Mouse (Mus musculus) midbrain, postnatal 0 days (tissue): ENCODE measurements around the gene Lrmda. TPM values are rescaled to one million over a fixed set of nuclear protein-coding genes. Genes with fewer than 3 reads are reported as not detected.
A peak's percentile ranks its signal among the peaks of the same experiment; 100 is the strongest.

Experiments used
- ATAC-seq: fragments of 200-750 bp; cut with Nextera tagmentation; 2 replicates; pipeline ENCODE4 v1.8.0; 2017; ENCODE audit warnings: moderate number of reproducible peaks, mild to moderate bottlenecking, moderate TSS enrichment, moderate library complexity; ENCODE audit not compliant: low FRiP score
- DNase-seq: peaks from one replicate; pipeline ENCODE4 v3.0.0-alpha.2; 2015; ENCODE audit warnings: low spot score
- H3K27ac ChIP-seq: fragments of 300-500 bp; sonication (generic); 2 replicates; pipeline ENCODE4 v1.5.1; 2014; ENCODE audit warnings: low read depth, mild to moderate bottlenecking, low read length, mixed read lengths
- H3K27me3 ChIP-seq: fragments of 300-500 bp; sonication (generic); 2 replicates; pipeline ENCODE4 v1.6.1; 2014; ENCODE audit warnings: low read length, control low read depth, mixed read lengths; ENCODE audit not compliant: insufficient read depth
- H3K36me3 ChIP-seq: fragments of 300-500 bp; sonication (generic); 2 replicates; pipeline ENCODE4 v1.6.1; 2014; ENCODE audit warnings: low read length, control low read depth, mixed read lengths; ENCODE audit not compliant: insufficient read depth
- H3K4me1 ChIP-seq: fragments of 300-500 bp; sonication (generic); 2 replicates; pipeline ENCODE4 v1.6.1; 2014; ENCODE audit warnings: mild to moderate bottlenecking, control low read depth, antibody characterized with exemption, low read length, mixed read lengths; ENCODE audit not compliant: insufficient read depth
- H3K4me2 ChIP-seq: fragments of 300-500 bp; sonication (generic); 2 replicates; pipeline ENCODE4 v1.6.1; 2014; ENCODE audit warnings: low read depth, mild to moderate bottlenecking, low read length, mixed read lengths; ENCODE audit not compliant: poor library complexity, severe bottlenecking
- H3K4me3 ChIP-seq: fragments of 300-500 bp; sonication (generic); 2 replicates; pipeline ENCODE4 v1.5.1; 2014; ENCODE audit warnings: low read depth, mild to moderate bottlenecking, low read length, moderate library complexity
- H3K9ac ChIP-seq: fragments of 300-500 bp; sonication (generic); replicated peaks from 2 replicates; pipeline ENCODE4 v1.6.1; 2014; ENCODE audit warnings: mild to moderate bottlenecking, low read length, moderate library complexity, mixed read lengths; ENCODE audit not compliant: poor library complexity, severe bottlenecking
- H3K9me3 ChIP-seq: fragments of 300-500 bp; sonication (generic); 2 replicates; pipeline ENCODE4 v1.6.1; 2016; ENCODE audit warnings: low read length, control low read depth
- CTCF ChIP-seq: IDR thresholded peaks from 2 replicates; pipeline ENCODE4 v1.5.1; 2016; ENCODE audit warnings: antibody characterized with exemption, mild to moderate bottlenecking
- WGBS: fragments of 180-500 bp; shearing (Covaris S2); extraction: QIAGEN DNeasy Blood & Tissue Kit; methylation state at CpG from one replicate; pipeline ENCODE4 v1.1.7; 2014; 5-methylcytosine and 5-hydroxymethylcytosine counted together
- polyA plus RNA-seq: library from polyadenylated mRNA; unstranded; fragments of >200 nt; fragmentation: Nextera tagmentation; extraction: Ambion mirVana; gene quantifications from 2 replicates; pipeline ENCODE4 v1.2.1, GENCODE M21; 2015
- total RNA-seq: library from RNA; depleted of rRNA; stranded (reverse); fragments of >200 nt; gene quantifications from 2 replicates; pipeline ENCODE4 v1.2.3, GENCODE M21; 2014

Gene Lrmda
- total and polyA plus RNA-seq, 2 experiments from 2014 or later: 0.35 TPM; not detected in 1

- ATAC-seq: no peak
- 83% methylated on average over 1 of the region's 1 CpGs for WGBS
- Histone ChIP-seq H3K27me3 (no peaks in the 10 kb centered on the region), H3K9ac (no peak overlapping the region), H3K4me1 (no peaks in the 10 kb centered on the region), H3K9me3 (no peaks in the 10 kb centered on the region), H3K4me3 (no peak overlapping the region), H3K27ac (no peak overlapping the region), H3K4me2 (no peak overlapping the region), H3K36me3 (no peaks in the 10 kb centered on the region)
- DNase-seq: no peak
- peak; percentile 29; the same call in 1 of the 2 replicates for TF ChIP-seq CTCF
Measured at GRCm38 (mm10) chr14:22464314-22464713, 444.8 kb downstream of the Lrmda start.

DNA sequence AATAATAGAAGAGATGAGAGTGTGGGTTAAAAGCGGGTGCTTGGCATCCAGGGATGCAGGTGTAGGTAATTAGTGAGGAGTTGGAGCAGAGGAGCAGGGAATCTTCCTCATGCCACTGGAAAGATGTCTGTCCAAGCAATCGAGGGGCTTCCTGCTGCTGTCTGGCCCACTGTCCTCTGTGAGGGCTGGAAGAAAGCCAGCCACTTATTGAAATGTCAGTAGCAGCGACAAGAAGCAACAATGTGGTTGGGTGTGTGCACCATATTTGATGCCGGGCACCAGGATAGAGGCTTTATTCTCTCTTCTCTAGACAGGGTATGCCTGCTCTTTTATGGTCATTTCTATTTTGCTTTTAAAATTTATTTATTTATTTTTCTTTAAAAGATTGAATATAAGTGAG is 451.5 kb downstream of the Lrmda start:
- no peak overlapping the region for H3K27ac ChIP-seq
- H3K4me2 ChIP-seq: no peak overlapping the region
- no peak for TF ChIP-seq CTCF
- H3K9me3 ChIP-seq: no peaks in the 10 kb centered on the region
- no peak overlapping the region for H3K4me3 ChIP-seq
- no peak for ATAC-seq
- WGBS: 50% methylated on average over 4 of the region's 4 CpGs
- H3K36me3 ChIP-seq: no peaks in the 10 kb centered on the region
- DNase-seq: peak; percentile 44
- H3K9ac ChIP-seq: no peak overlapping the region
- no peaks in the 10 kb centered on the region for H3K27me3 ChIP-seq
- no peaks in the 10 kb centered on the region for H3K4me1 ChIP-seq

- no peaks in the 10 kb centered on the region for H3K36me3 ChIP-seq
- ATAC-seq (no peak), DNase-seq (peak; percentile 27)
- no peak overlapping the region for H3K4me2 ChIP-seq
- no peaks in the 10 kb centered on the region for H3K9me3 ChIP-seq
- no peaks in the 10 kb centered on the region for H3K4me1 ChIP-seq
- no peak overlapping the region for H3K4me3 ChIP-seq
- H3K27ac ChIP-seq: no peak overlapping the region
- no peaks in the 10 kb centered on the region for H3K27me3 ChIP-seq
- no peak for TF ChIP-seq CTCF
- 80% methylated on average over 7 of the region's 7 CpGs for WGBS
- no peak overlapping the region for H3K9ac ChIP-seq
Measured at GRCm38 (mm10) chr14:22473451-22473850, 453.9 kb downstream of the Lrmda start.

- DNase-seq (no peak), ATAC-seq (no peak)
- no peak overlapping the region for H3K4me2 ChIP-seq
- H3K9ac ChIP-seq: no peak overlapping the region
- no peaks in the 10 kb centered on the region for H3K4me1 ChIP-seq
- H3K36me3 ChIP-seq: no peaks in the 10 kb centered on the region
- TF ChIP-seq CTCF: no peak
- H3K27me3 ChIP-seq: no peaks in the 10 kb centered on the region
- no peak overlapping the region for H3K27ac ChIP-seq
- H3K4me3 ChIP-seq: no peak overlapping the region
- WGBS: 74% methylated on average over 6 of the region's 6 CpGs
- no peaks in the 10 kb centered on the region for H3K9me3 ChIP-seq
Measured at GRCm38 (mm10) chr14:22473991-22474390, 454.5 kb downstream of the Lrmda start.

- no peak overlapping the region for H3K4me2 ChIP-seq
- WGBS: 88% methylated on average over 2 of the region's 2 CpGs
Measured at GRCm38 (mm10) chr14:22493326-22493725, 473.8 kb downstream of the Lrmda start.

GRCm38 (mm10) chr14:22494290-22494689 is 474.8 kb downstream of the Lrmda start:
- no peak overlapping the region for H3K9ac ChIP-seq

More at GRCm38 (mm10) chr14:22493326-22493725, 473.8 kb downstream of the Lrmda start:
- DNase-seq (no peak), ATAC-seq (no peak)
- Histone ChIP-seq H3K36me3 (no peaks in the 10 kb centered on the region), H3K4me3 (no peak overlapping the region), H3K27ac (no peak overlapping the region), H3K27me3 (no peaks in the 10 kb centered on the region), H3K9me3 (no peaks in the 10 kb centered on the region), H3K9ac (no peak overlapping the region), H3K4me1 (no peaks in the 10 kb centered on the region)
- no peak for TF ChIP-seq CTCF

More at GRCm38 (mm10) chr14:22494290-22494689, 474.8 kb downstream of the Lrmda start:
- Histone ChIP-seq H3K4me1 (no peaks in the 10 kb centered on the region), H3K27me3 (no peaks in the 10 kb centered on the region), H3K4me2 (no peak overlapping the region), H3K36me3 (no peaks in the 10 kb centered on the region), H3K9me3 (no peaks in the 10 kb centered on the region), H3K4me3 (no peak overlapping the region), H3K27ac (no peak overlapping the region)
- ATAC-seq (no peak), DNase-seq (peak; percentile 45)
- TF ChIP-seq CTCF: no peak
